In genomic region chr2:152962091-152962793, GRCm38 (mm10) we compare ENCODE assay signal across 8 mouse cellular contexts. TPM values are rescaled to one million over a fixed set of nuclear protein-coding genes. Genes with fewer than 3 reads are reported as not detected.
DNase-seq lines count a peak whose midpoint lies in the region; ATAC-seq and TF ChIP-seq lines count a peak whose summit lies in the region.

Gene Ttll9 (plus strand): TSS chr2:152962485.

- H3K27me3 ChIP-seq in forebrain, embryonic 16.5 days (replicated peaks; ENCODE audit: control insufficient read depth, insufficient read depth, low read length) = 0 out of 2 replicates have a peak, but pooled peaks cover 4% of the 10 kb centered on the region
- peaks cover 33% of the 10 kb centered on the region for H3K27me3 ChIP-seq in liver, embryonic 15.5 days
- H3K27me3 ChIP-seq in thymus, adult 2 months (ENCODE audit: control insufficient read depth, insufficient read depth, low read length) = no peaks in the 10 kb centered on the region

- no peaks in the 10 kb centered on the region for H3K9me3 ChIP-seq in forebrain, embryonic 16.5 days (ENCODE audit: control insufficient read depth, low read length)
- H3K9me3 ChIP-seq in liver, embryonic 15.5 days (replicated peaks) = no peaks in the 10 kb centered on the region

- no peak for TF ChIP-seq CTCF in thymus, adult 2 months (IDR thresholded peaks at IDR 0.05; ENCODE audit: borderline replicate concordance, control insufficient read depth, extremely low read depth, insufficient read depth, low read length, poor library complexity)

- peak within 1 kb of the TSS; percentile 77 for H3K4me2 ChIP-seq in forebrain, embryonic 16.5 days (ENCODE audit: low read length)
- H3K4me2 ChIP-seq in liver, embryonic 15.5 days = peak within 1 kb of the TSS; percentile 64

- H3K9ac ChIP-seq in forebrain, embryonic 16.5 days (replicated peaks; ENCODE audit: low read depth, low read length) = peak within 1 kb of the TSS; percentile 46
- no peak within 1 kb of the TSS for H3K9ac ChIP-seq in liver, embryonic 15.5 days

- DNase-seq in ES-CJ7 (ENCODE audit: low read depth, low spot score) = peak; percentile 88
- peak; percentile 69 for DNase-seq in cerebellum, adult 11 months
- DNase-seq in heart, postnatal 25 days (ENCODE audit: low spot score) = peak; percentile 46
- DNase-seq in large intestine, adult 2 months (ENCODE audit: low read depth, low spot score) = peak; percentile 10
- peak; percentile 83 for DNase-seq in neural tube, embryonic 10.5 days (ENCODE audit: extremely low spot score, low spot score)
- DNase-seq in thymus, adult 2 months = peak; percentile 16

- peak; percentile 97 for ATAC-seq in forebrain, embryonic 16.5 days
- ATAC-seq in liver, embryonic 15.5 days (ENCODE audit: insufficient read depth) = peak; percentile 57; the same call in 1 of the 2 replicates

- H3K27ac ChIP-seq in forebrain, embryonic 16.5 days (ENCODE audit: low read length) = no peak within 1 kb of the TSS
- no peak within 1 kb of the TSS for H3K27ac ChIP-seq in liver, embryonic 15.5 days (replicated peaks)
- H3K27ac ChIP-seq in thymus, adult 2 months (ENCODE audit: control insufficient read depth, insufficient read depth, low read length) = no peak within 1 kb of the TSS

- WGBS in forebrain, embryonic 16.5 days = under 1% methylated on average over 34 of the region's 34 CpGs
- WGBS in large intestine, adult 2 months = 3% methylated on average over 34 of the region's 34 CpGs
- under 1% methylated on average over 34 of the region's 34 CpGs for WGBS in liver, embryonic 15.5 days (ENCODE audit: insufficient replicate concordance)
- WGBS in thymus, adult 2 months = 1% methylated on average over 34 of the region's 34 CpGs

- intact Hi-C loops in heart, postnatal 25 days (cut with DNase I) = no loop called here

- no peaks in the 10 kb centered on the region for H3K36me3 ChIP-seq in forebrain, embryonic 16.5 days (ENCODE audit: control insufficient read depth, insufficient read depth)
- no peaks in the 10 kb centered on the region for H3K36me3 ChIP-seq in liver, embryonic 15.5 days (replicated peaks)
- H3K36me3 ChIP-seq in thymus, adult 2 months (ENCODE audit: control insufficient read depth, insufficient read depth, low read length) = no peaks in the 10 kb centered on the region

- TF ChIP-seq POLR2A in thymus, adult 2 months (IDR thresholded peaks at IDR 0.05; ENCODE audit: control insufficient read depth, extremely low read depth, insufficient read depth, low read length, poor library complexity) = no peak

- peak within 1 kb of the TSS; percentile 44 for H3K4me3 ChIP-seq in forebrain, embryonic 16.5 days (replicated peaks; ENCODE audit: low read length)
- H3K4me3 ChIP-seq in liver, embryonic 15.5 days (replicated peaks) = peak within 1 kb of the TSS; percentile 47
- peak within 1 kb of the TSS; percentile 34 for H3K4me3 ChIP-seq in thymus, adult 2 months (ENCODE audit: control insufficient read depth, insufficient read depth, low read length)

- H3K4me1 ChIP-seq in forebrain, embryonic 16.5 days (replicated peaks; ENCODE audit: control insufficient read depth, insufficient read depth, low read length) = peaks cover 8% of the 10 kb centered on the region; the same call in 1 of the 2 replicates
- H3K4me1 ChIP-seq in liver, embryonic 15.5 days (replicated peaks) = peaks cover 3% of the 10 kb centered on the region; the same call in 1 of the 2 replicates
- 0 out of 2 replicates have a peak, but pooled peaks cover 4% of the 10 kb centered on the region for H3K4me1 ChIP-seq in thymus, adult 2 months (replicated peaks; ENCODE audit: control insufficient read depth, insufficient read depth, low read length)

RNA-seq across cellular contexts. Expression of gene Ttll9, which starts in this region (rescaled TPM):
- polyA plus RNA-seq in forebrain, embryonic 16.5 days (2015; fragmentation: Nextera tagmentation; extraction: Ambion mirVana) = 2.1 and 3.5 TPM in 2 replicates
- not detected for total RNA-seq in heart, postnatal 25 days (2021)
- 0.12 TPM in 1 of 2 replicates, not detected in the other for polyA plus RNA-seq in large intestine, adult 2 months (2012; rRNA removed)
- 0.12 and 0.14 TPM in 2 replicates for polyA plus RNA-seq in liver, embryonic 15.5 days (2015; fragmentation: Nextera tagmentation; extraction: Ambion mirVana)
- polyA plus RNA-seq in thymus, adult 2 months (2012; rRNA removed) = 2.0 and 2.1 TPM in 2 replicates

Comparison
In these comparisons a context has a peak if more than half of its experiments do, and no peak if none do; other contexts are left out.
1. Peak in DNase-seq in heart, postnatal 25 days; RNA of the gene not detected or under 1 TPM.
2. Peak in DNase-seq in large intestine, adult 2 months; RNA of the gene not detected or under 1 TPM.
3. Peak in ATAC-seq, H3K4me3 ChIP-seq and H3K4me2 ChIP-seq in liver, embryonic 15.5 days; RNA of the gene not detected or under 1 TPM.
4. DNase-seq: peak in every context shown above with its lines; median percentile 88 in ES-CJ7; 83 in neural tube, embryonic 10.5 days; 69 in cerebellum, adult 11 months; 46 in heart, postnatal 25 days; 16 in thymus, adult 2 months; 10 in large intestine, adult 2 months.